Mouse (Mus musculus) G1E-ER4 (cell line): ENCODE data around the gene Fnip2. TPM values are rescaled to one million over a fixed set of nuclear protein-coding genes. Genes with fewer than 3 reads are reported as not detected.

Experiments used
- GATA1 ChIP-seq: IDR thresholded peaks from one replicate; pipeline ENCODE4 v1.8.0; 2012; ENCODE audit warnings: low read length, inconsistent platforms
- polyA plus RNA-seq: library from polyadenylated mRNA; stranded (reverse); fragments of >175 nt; gene quantifications from 2 replicates; pipeline ENCODE4 v1.2.3, GENCODE M21; 2012

The Fnip2 gene
- polyA plus RNA-seq, 1 experiment, result 2.2 TPM

DNA sequence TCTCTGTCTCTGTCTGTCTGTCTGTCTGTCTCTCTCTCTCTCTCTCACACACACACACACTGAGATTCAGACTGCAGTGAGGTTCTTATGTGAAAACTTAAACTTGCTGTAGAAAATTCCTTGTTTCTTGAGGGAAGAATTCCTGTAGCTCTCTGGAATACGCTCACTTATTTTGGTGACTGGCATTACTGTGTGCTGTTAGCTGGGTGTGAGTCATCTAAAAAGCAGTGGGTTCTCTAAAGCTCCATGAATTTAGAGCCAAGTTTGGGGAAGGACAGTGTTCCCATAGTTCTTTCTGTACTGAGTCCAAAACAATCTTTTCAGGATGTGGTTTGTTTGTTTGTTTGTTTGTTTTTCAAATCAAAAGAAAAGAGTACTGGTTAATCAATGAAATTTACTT is 142.2 kb downstream of the Fnip2 start:
- no peak for TF ChIP-seq GATA1

- TF ChIP-seq GATA1, result no peak
These were observed 148.7 kb downstream of the Fnip2 start for GRCm38 (mm10) chr3:79418921-79419320.

DNA sequence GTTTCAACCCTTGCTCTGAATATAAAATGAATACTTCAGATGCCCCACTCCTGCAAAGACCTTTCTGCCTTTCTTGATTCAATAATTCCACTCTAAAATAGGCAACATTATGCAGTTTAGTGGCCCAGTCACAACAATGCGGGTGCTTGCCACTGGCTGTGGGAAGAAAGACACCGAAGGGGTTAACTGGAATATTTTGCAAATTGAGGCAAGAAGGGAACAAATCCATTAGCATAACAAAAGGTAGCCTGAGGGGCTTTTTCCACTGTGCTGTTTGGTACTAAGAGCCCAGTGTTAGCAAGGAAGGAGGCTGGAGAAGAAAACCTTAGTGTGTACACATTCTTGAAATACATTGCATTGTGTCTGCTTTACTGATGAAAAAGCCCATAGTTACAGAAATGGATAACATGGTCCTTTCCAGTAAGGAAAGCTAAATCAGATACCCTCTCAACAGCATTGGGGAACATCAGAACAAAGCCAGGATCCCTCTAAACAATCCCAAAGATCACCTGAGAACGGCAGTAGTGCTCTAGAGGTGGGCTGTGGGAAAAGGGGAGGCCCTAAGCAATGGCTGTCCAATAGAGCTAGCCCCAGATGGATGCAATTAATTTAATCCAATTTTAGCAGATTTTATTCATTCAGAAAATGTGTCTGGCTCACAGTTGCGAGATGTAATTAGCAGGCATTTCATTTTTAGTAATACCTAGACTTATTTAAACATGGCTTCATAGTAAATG is 150.5 kb downstream of the Fnip2 start:
- TF ChIP-seq GATA1, result no peak

DNA sequence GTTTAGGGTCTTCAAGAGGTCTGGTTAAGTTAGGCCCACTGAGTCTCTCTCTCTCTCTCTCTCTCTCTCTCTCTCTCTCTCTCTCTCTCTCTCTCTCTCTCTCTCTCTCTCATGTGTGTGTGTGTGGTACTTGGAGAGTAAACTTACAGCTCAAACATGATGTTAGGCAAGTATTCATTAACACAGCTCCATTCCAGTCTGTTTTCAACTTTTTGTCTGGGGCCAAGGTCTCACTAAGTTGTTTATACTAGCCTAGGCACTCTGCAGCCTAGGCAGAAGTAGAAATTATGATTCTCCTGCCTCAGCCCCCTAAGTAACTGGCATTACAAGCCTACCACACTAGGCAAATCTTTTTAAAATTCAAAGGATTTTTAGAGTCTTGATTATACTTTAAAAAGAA is 151.7 kb downstream of the Fnip2 start:
- no peak for TF ChIP-seq GATA1

DNA sequence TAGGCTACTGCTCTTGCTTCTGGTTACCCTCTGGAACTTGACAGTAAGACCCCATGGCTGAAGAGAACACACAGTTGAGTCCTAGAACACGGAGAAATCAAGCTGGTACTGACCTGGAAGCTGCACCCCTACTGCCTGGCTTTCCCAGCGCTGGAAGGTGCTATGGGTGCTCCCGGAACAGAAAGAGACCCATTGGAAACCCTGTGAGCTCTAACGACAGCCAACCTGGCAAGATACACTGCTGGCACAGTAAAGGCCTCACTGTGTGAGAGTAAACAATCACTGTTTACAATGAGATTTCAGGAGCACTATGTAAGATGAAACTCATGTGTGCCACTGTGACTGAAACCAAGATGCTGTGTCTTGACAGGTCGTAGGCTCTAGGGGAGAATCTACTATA is 152.5 kb downstream of the Fnip2 start:
- TF ChIP-seq GATA1, result no peak

DNA sequence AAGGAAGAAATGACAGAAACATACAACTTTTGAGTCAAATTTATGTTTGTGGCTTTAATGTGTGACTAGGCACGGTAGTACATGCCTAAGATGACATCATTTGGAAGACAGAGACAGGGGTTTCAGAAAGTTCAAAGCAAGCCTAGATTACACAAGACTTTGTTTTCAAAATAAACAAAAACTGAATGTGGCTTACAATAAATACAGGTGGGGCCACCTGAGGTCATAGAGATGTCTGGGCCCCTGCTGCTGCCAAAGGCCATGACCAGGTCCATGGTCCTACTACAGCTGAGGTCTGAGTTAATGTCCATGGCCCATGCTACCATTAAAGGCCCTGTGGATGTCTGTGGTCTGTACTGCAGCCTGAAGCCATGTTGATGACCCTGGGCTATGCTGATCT is 154.1 kb downstream of the Fnip2 start:
- TF ChIP-seq GATA1, result no peak

- TF ChIP-seq GATA1, result no peak
These were observed 155.9 kb downstream of the Fnip2 start for GRCm38 (mm10) chr3:79411666-79412065.

- TF ChIP-seq GATA1, result no peak
These were observed 157.0 kb downstream of the Fnip2 start for GRCm38 (mm10) chr3:79410629-79410995.

- TF ChIP-seq GATA1, result no peak
These were observed 157.5 kb downstream of the Fnip2 start for GRCm38 (mm10) chr3:79409927-79410628.

GRCm38 (mm10) chr3:79408546-79408945 is 159.1 kb downstream of the Fnip2 start:
- no peak for TF ChIP-seq GATA1

Other genes with a start within 250 kb of the Fnip2 start
- not detected in 2 replicates for gene Gm17359, start 231.1 kb downstream of the Fnip2 start, polyA plus RNA-seq
- gene Ppid, start 23.5 kb upstream of the Fnip2 start, polyA plus RNA-seq, result 40.5 and 42.6 TPM in 2 replicates
- gene 4930579G24Rik, start 61.3 kb upstream of the Fnip2 start, polyA plus RNA-seq, result 3.0 and 3.3 TPM in 2 replicates
- 13.7 and 21.7 TPM in 2 replicates for gene Etfdh, start 61.7 kb upstream of the Fnip2 start, polyA plus RNA-seq
- gene Rxfp1, start 170.1 kb upstream of the Fnip2 start, polyA plus RNA-seq, result not detected in 2 replicates